Mouse (Mus musculus) olfactory bulb, adult 2 months (tissue): Measurements from ENCODE around the gene Sorbs1. TPM values are rescaled to one million over a fixed set of nuclear protein-coding genes. Genes with fewer than 3 reads are reported as not detected.
A peak's percentile ranks its signal among the peaks of the same experiment; 100 is the strongest.
"Not testable (repeated sequence)": the region's sequence is repeated elsewhere in the genome, so short reads cannot be mapped to it uniquely, and the experiment has no call there.

Experiments
- H3K27ac ChIP-seq: fragments of 200-500 bp; 2 replicates; pipeline ENCODE4 v1.5.1; 2012; ENCODE audit warnings: low read depth, low read length; ENCODE audit not compliant: insufficient read depth
- H3K4me1 ChIP-seq: fragments of 200-500 bp; 2 replicates; pipeline ENCODE4 v1.6.1; 2012; ENCODE audit warnings: low read length; ENCODE audit not compliant: control insufficient read depth, insufficient read depth
- H3K4me3 ChIP-seq: fragments of 200-500 bp; 2 replicates; pipeline ENCODE4 v1.5.1; 2012; ENCODE audit warnings: mild to moderate bottlenecking, low read depth, low read length, moderate library complexity; ENCODE audit not compliant: insufficient read depth
- CTCF ChIP-seq: fragments of 200-500 bp; IDR thresholded peaks from 2 replicates; pipeline ENCODE4 v1.5.1; 2012; ENCODE audit warnings: low read depth, mild to moderate bottlenecking, low read length, moderate library complexity; ENCODE audit not compliant: insufficient read depth
- POLR2A ChIP-seq: fragments of 200-500 bp; IDR thresholded peaks from 2 replicates; pipeline ENCODE4 v1.6.1; 2012; ENCODE audit warnings: mild to moderate bottlenecking, low read depth, low read length, moderate library complexity; ENCODE audit not compliant: insufficient read depth
- WGBS: fragments of 180-500 bp; shearing (Covaris S2); methylation state at CpG from one replicate; pipeline ENCODE4 v1.1.7; 2018; 5-methylcytosine and 5-hydroxymethylcytosine counted together
- polyA plus RNA-seq: library from polyadenylated mRNA; stranded (reverse); fragments of >200 nt; gene quantifications from 2 replicates; pipeline ENCODE4 v1.2.4, GENCODE M21; 2012; ENCODE audit warnings: low replicate concordance; ENCODE audit not compliant: missing spikeins, insufficient read depth, insufficient read length

Sorbs1 gene
- polyA plus RNA-seq = not detected in 2 replicates

GRCm38 (mm10) chr19:40513632-40514078 lies at the start of gene Sorbs1:
Gene Sorbs1 (minus strand): TSS chr19:40513779.
- under 1% methylated on average over 51 of the region's 51 CpGs for WGBS
- Histone ChIP-seq H3K4me3 (peak within 1 kb of the TSS; percentile 79), H3K27ac (peak within 1 kb of the TSS; percentile 63), H3K4me1 (peaks cover 17% of the 10 kb centered on the region)
- TF ChIP-seq POLR2A = peak; percentile 98
- no peak for TF ChIP-seq CTCF

- WGBS = 85% methylated on average over 15 of the region's 31 CpGs
- not testable (repeated sequence) for H3K4me3 ChIP-seq, H3K27ac ChIP-seq, H3K4me1 ChIP-seq
These were observed 47.9 kb upstream of the Sorbs1 start for GRCm38 (mm10) chr19:40561521-40561920.

GRCm38 (mm10) chr19:40556029-40556428 lies 42.5 kb upstream of the Sorbs1 start:
- no peak for TF ChIP-seq POLR2A
- no peak overlapping the region for H3K27ac ChIP-seq
- 92% methylated on average over 7 of the region's 7 CpGs for WGBS
- H3K4me1 ChIP-seq = no peaks in the 10 kb centered on the region
- no peak overlapping the region for H3K4me3 ChIP-seq

- TF ChIP-seq CTCF (no peak), POLR2A (no peak)
These were observed 41.6 kb upstream of the Sorbs1 start for GRCm38 (mm10) chr19:40555136-40555535.

GRCm38 (mm10) chr19:40554343-40554742 lies 40.8 kb upstream of the Sorbs1 start:
- 93% methylated on average over 11 of the region's 11 CpGs for WGBS
- no peak overlapping the region for H3K27ac ChIP-seq
- no peaks in the 10 kb centered on the region for H3K4me1 ChIP-seq
- H3K4me3 ChIP-seq = no peak overlapping the region
- TF ChIP-seq POLR2A = no peak
- no peak for TF ChIP-seq CTCF

More at GRCm38 (mm10) chr19:40555136-40555535, 41.6 kb upstream of the Sorbs1 start:
- H3K27ac ChIP-seq = no peak overlapping the region
- WGBS = 96% methylated on average over 8 of the region's 8 CpGs
- no peaks in the 10 kb centered on the region for H3K4me1 ChIP-seq
- no peak overlapping the region for H3K4me3 ChIP-seq

GRCm38 (mm10) chr19:40553849-40554248 lies 40.3 kb upstream of the Sorbs1 start:
- Histone ChIP-seq H3K4me3 (no peak overlapping the region), H3K27ac (no peak overlapping the region), H3K4me1 (no peaks in the 10 kb centered on the region)
- WGBS = 93% methylated on average over 6 of the region's 6 CpGs
- no peak for TF ChIP-seq CTCF
- no peak for TF ChIP-seq POLR2A

GRCm38 (mm10) chr19:40553014-40553789 lies 39.6 kb upstream of the Sorbs1 start:
- Histone ChIP-seq H3K4me3 (no peak overlapping the region), H3K4me1 (no peaks in the 10 kb centered on the region), H3K27ac (no peak overlapping the region)
- TF ChIP-seq CTCF = no peak
- TF ChIP-seq POLR2A = no peak
- WGBS = 86% methylated on average over 14 of the region's 14 CpGs

- no peak overlapping the region for H3K27ac ChIP-seq
- H3K4me3 ChIP-seq = no peak overlapping the region
- H3K4me1 ChIP-seq = no peaks in the 10 kb centered on the region
- TF ChIP-seq POLR2A (no peak), CTCF (no peak)
- WGBS = 43% methylated on average over 6 of the region's 6 CpGs
These were observed 36.0 kb upstream of the Sorbs1 start for GRCm38 (mm10) chr19:40549516-40550135.

GRCm38 (mm10) chr19:40548796-40549515 lies 35.4 kb upstream of the Sorbs1 start:
- WGBS = 59% methylated on average over 5 of the region's 5 CpGs
- Histone ChIP-seq H3K27ac (no peak overlapping the region), H3K4me3 (no peak overlapping the region), H3K4me1 (no peaks in the 10 kb centered on the region)
- TF ChIP-seq CTCF (no peak), POLR2A (no peak)
